Mouse (Mus musculus): ENCODE data around the gene Pmf1. TPM values are rescaled to one million over a fixed set of nuclear protein-coding genes. Genes with fewer than 3 reads are reported as not detected.

Pmf1 gene
- total RNA-seq, 2 experiments from 2014 or later, result 10.3 to 11.5 TPM

GRCm38 (mm10) chr3:88365705-88366361 lies 44.3 kb downstream of the Pmf1 start:
- DNase-seq (ENCODE audit: extremely low spot score in 1 of 2, low spot score in 2 of 2), result no peak

GRCm38 (mm10) chr3:88364337-88364736 lies 45.8 kb downstream of the Pmf1 start, which contains the start of gene Paqr6:
Gene Paqr6, plus strand, starts transcription at chr3:88364584.
- DNase-seq (ENCODE audit: extremely low spot score in 1 of 2, low spot score in 2 of 2), result peak in 1 of 2 experiments; percentile 81
- intact Hi-C loops (cut with DNase I), result no loop called here

More at GRCm38 (mm10) chr3:88365705-88366361, 44.3 kb downstream of the Pmf1 start:
- intact Hi-C loops (cut with DNase I), result no loop called here

GRCm38 (mm10) chr3:88363700-88364099 lies 46.4 kb downstream of the Pmf1 start:
- intact Hi-C loops (cut with DNase I), result no loop called here

GRCm38 (mm10) chr3:88361612-88362313 lies 48.4 kb downstream of the Pmf1 start:
- no peak for DNase-seq (ENCODE audit: extremely low spot score in 1 of 2, low spot score in 2 of 2)

More at GRCm38 (mm10) chr3:88363700-88364099, 46.4 kb downstream of the Pmf1 start:
- no peak for DNase-seq (ENCODE audit: extremely low spot score in 1 of 2, low spot score in 2 of 2)

GRCm38 (mm10) chr3:88361096-88361495 lies 49.0 kb downstream of the Pmf1 start:
- DNase-seq (ENCODE audit: extremely low spot score in 1 of 2, low spot score in 2 of 2), result no peak
- intact Hi-C loops (cut with DNase I), result no loop called here

More at GRCm38 (mm10) chr3:88361612-88362313, 48.4 kb downstream of the Pmf1 start:
- intact Hi-C loops (cut with DNase I), result no loop called here

- no peak for DNase-seq (ENCODE audit: extremely low spot score in 1 of 2, low spot score in 2 of 2)
- intact Hi-C loops (cut with DNase I), result no loop called here
These were observed 50.1 kb downstream of the Pmf1 start for GRCm38 (mm10) chr3:88359989-88360388.

- intact Hi-C loops (cut with DNase I), result no loop called here
- DNase-seq (ENCODE audit: extremely low spot score in 1 of 2, low spot score in 2 of 2), result no peak
These were observed 50.5 kb downstream of the Pmf1 start for GRCm38 (mm10) chr3:88359584-88359983.

- no peak for DNase-seq (ENCODE audit: extremely low spot score in 1 of 2, low spot score in 2 of 2)
- intact Hi-C loops (cut with DNase I), result no loop called here
These were observed 55.5 kb downstream of the Pmf1 start for GRCm38 (mm10) chr3:88354396-88355165.

- no peak for DNase-seq (ENCODE audit: extremely low spot score in 1 of 2, low spot score in 2 of 2)
- intact Hi-C loops (cut with DNase I), result no loop called here
These were observed 57.2 kb downstream of the Pmf1 start for GRCm38 (mm10) chr3:88352907-88353306.

GRCm38 (mm10) chr3:88350732-88351131 lies 59.4 kb downstream of the Pmf1 start:
- DNase-seq (ENCODE audit: extremely low spot score in 1 of 2, low spot score in 2 of 2), result no peak
- intact Hi-C loops (cut with DNase I), result no loop called here

Small RNA genes lying within 50 kb of the gene (microRNA-seq; reads per million reads assigned to microRNA genes)
- gene Mir7011, result 1.4 reads per million

Other genes starting within 250 kb of the Pmf1 start
- under 1 TPM; 0.26 to 0.41 TPM for gene Rhbg, start 155.6 kb downstream of the Pmf1 start, total RNA-seq (2021)
- under 1 TPM in 1 of 2 experiments, not detected in 1; 0.81 TPM for gene Gm38392, start 123.1 kb downstream of the Pmf1 start, total RNA-seq (2021)
- 1 to 10 TPM; 6.3 TPM for gene Tsacc, start 113.3 kb downstream of the Pmf1 start, total RNA-seq (2021)
- gene Cct3, start 113.2 kb downstream of the Pmf1 start, total RNA-seq (2021), result 100 to 1,000 TPM; 215 to 224 TPM
- 10 to 100 TPM; 74.6 to 79.2 TPM for gene Glmp, start 85.3 kb downstream of the Pmf1 start, total RNA-seq (2021)
- 1 to 10 TPM in 1 of 2 experiments, under 1 TPM in 1; 0.63 to 1.5 TPM for gene Tmem79, start 74.2 kb downstream of the Pmf1 start, total RNA-seq (2021)
- 10 to 100 TPM; 73.5 to 74.7 TPM for gene Smg5, start 74.1 kb downstream of the Pmf1 start, total RNA-seq (2021)
- 1 to 10 TPM; 3.5 to 3.6 TPM for gene Paqr6, start 45.7 kb downstream of the Pmf1 start, total RNA-seq (2021)
- under 1 TPM in 1 of 2 experiments, not detected in 1; 0.66 TPM for gene Bglap3, start 37.6 kb downstream of the Pmf1 start, total RNA-seq (2021)
- gene Bglap2, start 31.6 kb downstream of the Pmf1 start, total RNA-seq (2021), result not detected
- gene Bglap, start 25.9 kb downstream of the Pmf1 start, total RNA-seq (2021), result 1 to 10 TPM in 1 of 2 experiments, under 1 TPM in 1; 0.95 to 2.6 TPM
- 10 to 100 TPM; 60.3 to 62.5 TPM for gene Slc25a44, start 14.8 kb upstream of the Pmf1 start, total RNA-seq (2021)
- 10 to 100 TPM; 46.5 to 52.6 TPM for gene Sema4a, start 50.9 kb upstream of the Pmf1 start, total RNA-seq (2021)
- 10 to 100 TPM; 47.2 to 48.6 TPM for gene Lmna, start 99.6 kb upstream of the Pmf1 start, total RNA-seq (2021)
- 10 to 100 TPM in 1 of 2 experiments, 1 to 10 TPM in 1; 6.9 to 10.7 TPM for gene Mex3a, start 122.1 kb upstream of the Pmf1 start, total RNA-seq (2021)
- gene Rab25, start 138.0 kb upstream of the Pmf1 start, total RNA-seq (2021), result not detected
- 100 to 1,000 TPM; 109 to 110 TPM for gene Lamtor2, start 142.7 kb upstream of the Pmf1 start, total RNA-seq (2021)
- 10 to 100 TPM; 78.8 to 82.6 TPM for gene Ubqln4, start 143.4 kb upstream of the Pmf1 start, total RNA-seq (2021)
- 100 to 1,000 TPM; 127 to 128 TPM for gene Ssr2, start 165.5 kb upstream of the Pmf1 start, total RNA-seq (2021)
- gene Arhgef2, start 195.6 kb upstream of the Pmf1 start, total RNA-seq (2021), result 100 to 1,000 TPM; 257 to 264 TPM
- not detected for gene Rxfp4, start 242.8 kb upstream of the Pmf1 start, total RNA-seq (2021)